Mouse (Mus musculus): ENCODE measurements at regions not wholly inside any gene's neighbourhood (a gene's known extent, or its start where the extent isn't known, plus 50 kb on each side); places are given as distances from the start of the nearest gene placed in this dataset.

- TF ChIP-seq CTCF (IDR thresholded peaks at IDR 0.05; ENCODE audit: low read depth, low read length) (no peak), GATA1 (IDR thresholded peaks at IDR 0.05; ENCODE audit: borderline replicate concordance, low read length) (no peak), TAL1 (conservative IDR thresholded peaks at IDR 0.05; ENCODE audit: low read depth, low read length) (no peak), GATA2 (IDR thresholded peaks at IDR 0.05; ENCODE audit: borderline replicate concordance, low read depth, low read length) (no peak)
Measured at GRCm38 (mm10) chr10:98608221-98608941, 305.8 kb upstream of the Atp2b1 start.
